Mouse (Mus musculus): ENCODE data around the gene Kcng4. TPM values are rescaled to one million over a fixed set of nuclear protein-coding genes. Genes with fewer than 3 reads are reported as not detected.

The Kcng4 gene
- polyA plus RNA-seq, 1 experiment from 2014 or later: 0.18 TPM

GRCm38 (mm10) chr8:119666219-119666951, 30.9 kb upstream of the Kcng4 start, which contains the start of gene Wfdc1:
Wfdc1 (plus strand) TSS chr8:119666365.
- Histone ChIP-seq H3K36me3 (ENCODE audit: control insufficient read depth, insufficient read depth, low read length) (no peaks in the 10 kb centered on the region), H3K4me2 (peak within 1 kb of the TSS; percentile 27; the same call in 1 of the 2 replicates), H3K27ac (ENCODE audit: low read depth, low read length) (no peak within 1 kb of the TSS), H3K27me3 (ENCODE audit: control insufficient read depth, insufficient read depth, low read length) (no peaks in the 10 kb centered on the region; the same call in 1 of the 2 replicates), H3K9me3 (ENCODE audit: control insufficient read depth, low read length) (no peaks in the 10 kb centered on the region), H3K4me3 (ENCODE audit: low read depth, low read length) (no peak within 1 kb of the TSS), H3K9ac (ENCODE audit: low read length) (peak within 1 kb of the TSS; percentile 11), H3K4me1 (ENCODE audit: control insufficient read depth, insufficient read depth, low read length) (peaks cover 25% of the 10 kb centered on the region)
- 19% methylated on average over 12 of the region's 14 CpGs for WGBS
- DNase-seq (ENCODE audit: low spot score, missing footprints): no peak
- ATAC-seq (ENCODE audit: low FRiP score): no peak

- ATAC-seq (ENCODE audit: low FRiP score) (no peak), DNase-seq (ENCODE audit: low spot score, missing footprints) (no peak)
- WGBS: 69% methylated on average over 6 of the region's 6 CpGs
- Histone ChIP-seq H3K36me3 (ENCODE audit: control insufficient read depth, insufficient read depth, low read length) (no peaks in the 10 kb centered on the region), H3K27ac (ENCODE audit: low read depth, low read length) (no peak overlapping the region), H3K4me3 (ENCODE audit: low read depth, low read length) (no peak overlapping the region), H3K27me3 (ENCODE audit: control insufficient read depth, insufficient read depth, low read length) (no peaks in the 10 kb centered on the region; the same call in 1 of the 2 replicates), H3K9ac (ENCODE audit: low read length) (no peak overlapping the region), H3K9me3 (ENCODE audit: control insufficient read depth, low read length) (no peaks in the 10 kb centered on the region), H3K4me2 (no peak overlapping the region), H3K4me1 (ENCODE audit: control insufficient read depth, insufficient read depth, low read length) (peaks cover 34% of the 10 kb centered on the region)
Observed at GRCm38 (mm10) chr8:119665270-119665669, 29.8 kb upstream of the Kcng4 start.

- H3K4me3 ChIP-seq (ENCODE audit: low read depth, low read length): no peak overlapping the region
- no peak overlapping the region for H3K4me2 ChIP-seq
- WGBS: 55% methylated on average over 11 of the region's 11 CpGs
- peaks cover 33% of the 10 kb centered on the region for H3K4me1 ChIP-seq (ENCODE audit: control insufficient read depth, insufficient read depth, low read length)
- no peak overlapping the region for H3K27ac ChIP-seq (ENCODE audit: low read depth, low read length)
- H3K27me3 ChIP-seq (ENCODE audit: control insufficient read depth, insufficient read depth, low read length): no peaks in the 10 kb centered on the region; the same call in 1 of the 2 replicates
- no peaks in the 10 kb centered on the region for H3K9me3 ChIP-seq (ENCODE audit: control insufficient read depth, low read length)
- peak; percentile 83 for DNase-seq (ENCODE audit: low spot score, missing footprints)
- no peak overlapping the region for H3K9ac ChIP-seq (ENCODE audit: low read length)
- ATAC-seq (ENCODE audit: low FRiP score): no peak
- H3K36me3 ChIP-seq (ENCODE audit: control insufficient read depth, insufficient read depth, low read length): no peaks in the 10 kb centered on the region
Observed at GRCm38 (mm10) chr8:119663440-119663839, 28.0 kb upstream of the Kcng4 start.

GRCm38 (mm10) chr8:119661892-119662291, 26.4 kb upstream of the Kcng4 start:
- Histone ChIP-seq H3K4me3 (ENCODE audit: low read depth, low read length) (no peak overlapping the region), H3K4me2 (no peak overlapping the region), H3K36me3 (ENCODE audit: control insufficient read depth, insufficient read depth, low read length) (no peaks in the 10 kb centered on the region), H3K4me1 (ENCODE audit: control insufficient read depth, insufficient read depth, low read length) (peaks cover 28% of the 10 kb centered on the region), H3K9me3 (ENCODE audit: control insufficient read depth, low read length) (no peaks in the 10 kb centered on the region), H3K27me3 (ENCODE audit: control insufficient read depth, insufficient read depth, low read length) (no peaks in the 10 kb centered on the region; the same call in 1 of the 2 replicates), H3K27ac (ENCODE audit: low read depth, low read length) (no peak overlapping the region), H3K9ac (ENCODE audit: low read length) (no peak overlapping the region)
- no peak for ATAC-seq (ENCODE audit: low FRiP score)
- WGBS: 79% methylated on average over 6 of the region's 6 CpGs
- DNase-seq (ENCODE audit: low spot score, missing footprints): peak; percentile 71

GRCm38 (mm10) chr8:119661081-119661480, 25.6 kb upstream of the Kcng4 start:
- Histone ChIP-seq H3K36me3 (ENCODE audit: control insufficient read depth, insufficient read depth, low read length) (no peaks in the 10 kb centered on the region), H3K27me3 (ENCODE audit: control insufficient read depth, insufficient read depth, low read length) (no peaks in the 10 kb centered on the region; the same call in 1 of the 2 replicates), H3K4me2 (no peak overlapping the region), H3K4me1 (ENCODE audit: control insufficient read depth, insufficient read depth, low read length) (peaks cover 22% of the 10 kb centered on the region), H3K4me3 (ENCODE audit: low read depth, low read length) (no peak overlapping the region), H3K27ac (ENCODE audit: low read depth, low read length) (no peak overlapping the region; the same call in 1 of the 2 replicates), H3K9ac (ENCODE audit: low read length) (peak overlapping the region; percentile 44; the same call in 1 of the 2 replicates), H3K9me3 (ENCODE audit: control insufficient read depth, low read length) (no peaks in the 10 kb centered on the region)
- DNase-seq (ENCODE audit: low spot score, missing footprints): peak; percentile 88
- peak; percentile 77 for ATAC-seq (ENCODE audit: low FRiP score)
- 0% methylated on average over 9 of the region's 9 CpGs for WGBS

GRCm38 (mm10) chr8:119656709-119657464, 21.4 kb upstream of the Kcng4 start:
- Histone ChIP-seq H3K4me2 (no peak overlapping the region), H3K27me3 (ENCODE audit: control insufficient read depth, insufficient read depth, low read length) (no peaks in the 10 kb centered on the region), H3K9ac (ENCODE audit: low read length) (no peak overlapping the region), H3K4me3 (ENCODE audit: low read depth, low read length) (no peak overlapping the region), H3K36me3 (ENCODE audit: control insufficient read depth, insufficient read depth, low read length) (no peaks in the 10 kb centered on the region), H3K27ac (ENCODE audit: low read depth, low read length) (no peak overlapping the region), H3K9me3 (ENCODE audit: control insufficient read depth, low read length) (no peaks in the 10 kb centered on the region), H3K4me1 (ENCODE audit: control insufficient read depth, insufficient read depth, low read length) (peaks cover 12% of the 10 kb centered on the region)
- DNase-seq (ENCODE audit: low spot score, missing footprints) (no peak), ATAC-seq (ENCODE audit: low FRiP score) (no peak)
- 64% methylated on average over 5 of the region's 5 CpGs for WGBS

- no peaks in the 10 kb centered on the region; the same call in 1 of the 2 replicates for H3K4me1 ChIP-seq (ENCODE audit: control insufficient read depth, insufficient read depth, low read length)
- DNase-seq (ENCODE audit: low spot score, missing footprints) (no peak), ATAC-seq (ENCODE audit: low FRiP score) (no peak)
- no peaks in the 10 kb centered on the region for H3K27me3 ChIP-seq (ENCODE audit: control insufficient read depth, insufficient read depth, low read length)
- no peak overlapping the region for H3K4me2 ChIP-seq
- WGBS: 54% methylated on average over 2 of the region's 2 CpGs
- H3K27ac ChIP-seq (ENCODE audit: low read depth, low read length): no peak overlapping the region
- no peak overlapping the region for H3K9ac ChIP-seq (ENCODE audit: low read length)
- H3K4me3 ChIP-seq (ENCODE audit: low read depth, low read length): no peak overlapping the region
- no peaks in the 10 kb centered on the region for H3K36me3 ChIP-seq (ENCODE audit: control insufficient read depth, insufficient read depth, low read length)
- no peaks in the 10 kb centered on the region for H3K9me3 ChIP-seq (ENCODE audit: control insufficient read depth, low read length)
Observed at GRCm38 (mm10) chr8:119651324-119651723, 15.8 kb upstream of the Kcng4 start.

GRCm38 (mm10) chr8:119646846-119647245, 11.4 kb upstream of the Kcng4 start:
- no peaks in the 10 kb centered on the region for H3K36me3 ChIP-seq (ENCODE audit: control insufficient read depth, insufficient read depth, low read length)
- H3K4me3 ChIP-seq (ENCODE audit: low read depth, low read length): no peak overlapping the region
- no peaks in the 10 kb centered on the region for H3K4me1 ChIP-seq (ENCODE audit: control insufficient read depth, insufficient read depth, low read length)
- no peak overlapping the region for H3K9ac ChIP-seq (ENCODE audit: low read length)
- DNase-seq (ENCODE audit: low spot score, missing footprints): no peak
- H3K9me3 ChIP-seq (ENCODE audit: control insufficient read depth, low read length): no peaks in the 10 kb centered on the region
- ATAC-seq (ENCODE audit: low FRiP score): no peak
- WGBS: 87% methylated on average over 7 of the region's 7 CpGs
- H3K4me2 ChIP-seq: no peak overlapping the region
- H3K27me3 ChIP-seq (ENCODE audit: control insufficient read depth, insufficient read depth, low read length): no peaks in the 10 kb centered on the region
- H3K27ac ChIP-seq (ENCODE audit: low read depth, low read length): no peak overlapping the region

GRCm38 (mm10) chr8:119646197-119646596, 10.7 kb upstream of the Kcng4 start:
- no peak overlapping the region for H3K27ac ChIP-seq (ENCODE audit: low read depth, low read length)
- H3K36me3 ChIP-seq (ENCODE audit: control insufficient read depth, insufficient read depth, low read length): no peaks in the 10 kb centered on the region
- H3K9me3 ChIP-seq (ENCODE audit: control insufficient read depth, low read length): no peaks in the 10 kb centered on the region
- H3K27me3 ChIP-seq (ENCODE audit: control insufficient read depth, insufficient read depth, low read length): no peaks in the 10 kb centered on the region
- H3K4me3 ChIP-seq (ENCODE audit: low read depth, low read length): no peak overlapping the region
- H3K4me1 ChIP-seq (ENCODE audit: control insufficient read depth, insufficient read depth, low read length): no peaks in the 10 kb centered on the region
- no peak overlapping the region for H3K9ac ChIP-seq (ENCODE audit: low read length)
- ATAC-seq (ENCODE audit: low FRiP score) (no peak), DNase-seq (ENCODE audit: low spot score, missing footprints) (no peak)
- 78% methylated on average over 3 of the region's 3 CpGs for WGBS
- H3K4me2 ChIP-seq: no peak overlapping the region
